Mouse (Mus musculus) liver, postnatal 0 days (tissue): ENCODE measurements at regions not wholly inside any gene's neighbourhood (a gene's known extent, or its start where the extent isn't known, plus 50 kb on each side); places are given as distances from the start of the nearest gene placed in this dataset.

ENCODE experiments used
- CTCF ChIP-seq: sonication (generic); IDR thresholded peaks from 2 replicates; pipeline ENCODE4 v1.5.1; 2016; ENCODE audit warnings: antibody characterized with exemption, low read depth
- EP300 ChIP-seq: IDR thresholded peaks from 2 replicates; pipeline ENCODE4 v1.6.1; 2016; ENCODE audit warnings: antibody characterized with exemption, low read depth, mild to moderate bottlenecking

DNA sequence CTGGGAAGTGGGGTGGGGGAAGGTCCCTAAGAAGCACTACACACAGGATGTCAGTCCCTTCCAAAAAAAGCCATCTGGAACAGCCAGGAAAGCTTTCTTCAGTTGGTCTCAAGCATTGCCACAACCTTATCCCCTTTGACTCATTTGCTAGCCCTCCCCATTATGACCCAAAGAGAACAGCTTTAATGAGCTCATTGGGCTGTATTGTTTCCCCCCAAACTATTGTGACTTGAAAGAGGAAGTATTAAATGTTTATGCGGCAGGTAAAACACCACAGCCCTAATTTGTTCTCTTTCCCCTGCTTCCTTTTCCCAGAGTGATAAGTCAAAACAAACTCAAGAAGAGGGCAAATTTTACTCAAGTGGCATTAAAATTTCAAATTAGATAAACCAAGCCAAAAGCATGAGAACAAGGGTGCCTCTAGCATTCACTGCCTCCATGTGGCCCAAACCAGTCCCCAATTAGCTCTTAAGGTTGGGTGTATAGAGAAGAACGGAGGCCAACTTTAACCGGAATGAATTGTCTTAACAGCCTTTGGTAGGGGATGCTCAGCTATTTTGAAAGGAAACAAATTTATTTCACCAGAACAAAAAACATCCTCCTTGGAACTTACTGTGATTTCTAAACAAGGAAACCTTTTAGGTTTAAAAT is 196.7 kb upstream of the Sp8 start:
- no peak for TF ChIP-seq CTCF
- TF ChIP-seq EP300, result no peak
